Mouse (Mus musculus): ENCODE results near the gene Large1.
"Not testable (repeated sequence)": the region's sequence is repeated elsewhere in the genome, so short reads cannot be mapped to it uniquely, and the experiment has no call there.

Gene Large1

DNA sequence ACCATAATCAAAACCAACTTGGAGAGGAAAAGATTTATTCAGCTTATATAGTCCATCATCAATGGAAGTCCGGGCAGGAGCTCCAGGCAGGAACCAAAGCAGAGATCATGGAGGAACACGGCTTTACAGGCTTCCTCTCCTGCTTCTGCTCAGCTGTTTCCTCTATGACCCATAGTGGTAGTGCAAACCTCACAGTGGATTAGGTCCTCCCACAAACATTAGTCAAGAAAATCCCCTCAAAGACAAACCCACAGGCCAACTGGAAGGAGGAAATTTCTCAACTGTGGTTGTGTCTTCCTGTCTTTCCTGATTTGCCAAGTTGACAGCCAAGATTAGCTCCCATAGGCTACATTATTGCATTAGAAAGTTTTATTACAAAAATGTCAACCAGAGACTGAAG lies 59.7 kb downstream of the Large1 start:
- DNase-seq = no peak

DNA sequence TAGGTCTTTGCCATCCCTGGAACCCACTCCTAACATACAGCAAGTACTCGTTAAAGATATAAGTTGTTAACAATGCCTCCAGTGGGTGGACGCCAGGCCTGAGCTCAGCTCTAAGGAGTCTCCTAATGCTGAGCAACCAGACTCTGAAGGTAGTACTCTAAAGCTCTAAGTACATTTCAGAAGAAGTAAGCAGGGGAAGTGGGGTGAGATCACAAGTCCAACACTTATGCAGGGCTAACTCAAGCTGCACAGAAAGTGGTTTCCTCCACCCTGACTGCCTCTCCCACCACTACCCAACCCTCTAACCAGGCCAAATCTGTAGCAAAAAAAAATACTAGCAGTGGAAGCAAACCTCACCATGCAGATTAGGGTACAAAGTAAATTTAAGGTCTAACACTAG lies 61.7 kb downstream of the Large1 start:
- DNase-seq = no peak

DNA sequence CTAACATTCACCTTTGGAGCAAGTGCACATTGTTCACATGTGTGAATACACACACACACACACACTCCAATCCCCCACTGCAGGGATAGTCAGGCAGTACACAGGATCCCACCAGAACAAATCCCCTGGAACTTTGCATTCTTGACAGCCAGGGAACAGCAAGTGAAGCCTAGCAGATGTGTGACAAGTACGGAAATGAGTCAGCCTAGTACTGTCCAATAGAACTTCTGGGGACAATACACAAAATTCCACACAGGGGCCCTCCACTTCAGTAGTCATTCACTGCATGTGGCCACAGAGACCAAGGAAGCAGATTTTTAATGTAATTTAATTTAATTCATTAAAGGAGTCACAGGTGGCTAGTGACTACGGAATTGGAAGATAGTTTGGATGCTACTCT lies 62.7 kb downstream of the Large1 start:
- DNase-seq = no peak

DNA sequence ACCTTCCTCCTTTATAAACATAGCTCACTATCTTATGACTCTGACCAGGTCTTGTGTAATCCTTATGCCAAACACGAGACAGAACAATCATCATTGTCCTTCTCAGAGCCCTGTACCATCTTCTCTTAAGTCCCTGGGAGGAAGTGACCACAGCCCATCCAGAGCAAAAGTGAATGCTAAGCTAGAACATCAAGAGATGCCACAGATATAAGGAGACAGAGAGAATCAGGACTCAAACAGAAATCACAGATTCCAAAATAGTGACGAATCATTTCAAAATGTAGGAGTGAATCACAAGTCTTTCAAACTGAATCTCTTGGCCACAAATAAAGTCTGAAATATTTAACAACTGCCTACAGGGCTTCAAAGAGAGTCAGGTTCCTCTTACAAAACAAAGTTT lies 63.5 kb downstream of the Large1 start:
- DNase-seq = no peak

DNA sequence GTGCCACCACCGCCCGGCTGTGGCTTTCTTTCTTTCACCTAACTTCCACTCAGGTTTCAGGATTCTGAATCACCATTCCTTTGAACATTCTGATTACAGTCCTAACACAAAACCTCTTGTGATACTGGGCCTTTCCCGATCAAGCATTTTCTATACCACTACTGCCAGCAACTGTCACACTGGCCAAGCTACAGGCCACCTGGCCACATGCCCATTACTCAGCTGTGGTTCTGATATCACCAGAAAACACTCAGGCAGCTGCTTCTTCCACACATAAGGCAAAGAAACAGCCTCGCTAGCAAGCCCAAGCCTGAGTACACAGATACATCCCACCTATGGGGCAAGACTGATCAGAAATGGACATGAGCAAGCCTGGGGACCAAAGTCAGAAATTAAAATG lies 71.3 kb downstream of the Large1 start:
- DNase-seq = peak; percentile 36

DNA sequence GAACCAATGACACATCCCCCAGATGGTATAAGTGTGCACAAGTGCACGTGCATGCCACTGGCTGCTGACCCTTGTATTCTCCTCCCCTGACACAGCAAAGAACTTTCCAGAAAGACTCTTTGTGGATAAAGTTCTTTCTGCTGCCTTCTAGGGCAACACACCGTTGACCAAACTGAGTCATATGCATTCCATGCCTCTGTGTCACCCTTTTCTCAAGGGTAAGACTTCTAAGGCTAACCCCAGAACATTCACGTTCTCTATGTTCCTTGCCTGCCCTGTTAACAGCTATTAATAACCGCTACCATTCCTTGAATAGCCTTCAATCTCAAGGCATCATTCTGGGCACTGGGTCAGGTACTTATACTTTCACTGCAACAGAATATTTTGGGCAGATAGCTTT lies 77.3 kb downstream of the Large1 start:
- DNase-seq = no peak

DNA sequence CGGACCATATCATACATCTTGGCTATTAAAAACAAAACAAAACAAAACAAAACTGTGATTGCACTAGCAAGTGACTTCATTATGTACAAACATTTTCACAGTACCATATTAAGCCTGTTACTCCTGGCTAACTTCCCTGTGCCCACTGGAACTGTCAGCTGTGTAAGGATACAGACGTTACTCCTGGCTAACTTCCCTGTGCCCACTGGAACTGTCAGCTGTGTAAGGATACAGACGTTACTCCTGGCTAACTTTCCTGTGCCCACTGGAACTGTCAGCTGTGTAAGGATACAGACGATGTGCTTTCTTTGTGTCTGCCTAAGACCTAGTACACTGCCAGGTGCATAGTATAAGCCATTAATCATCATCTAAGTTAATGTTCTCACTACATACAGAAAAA lies 77.9 kb downstream of the Large1 start:
- not testable (repeated sequence) for DNase-seq

DNA sequence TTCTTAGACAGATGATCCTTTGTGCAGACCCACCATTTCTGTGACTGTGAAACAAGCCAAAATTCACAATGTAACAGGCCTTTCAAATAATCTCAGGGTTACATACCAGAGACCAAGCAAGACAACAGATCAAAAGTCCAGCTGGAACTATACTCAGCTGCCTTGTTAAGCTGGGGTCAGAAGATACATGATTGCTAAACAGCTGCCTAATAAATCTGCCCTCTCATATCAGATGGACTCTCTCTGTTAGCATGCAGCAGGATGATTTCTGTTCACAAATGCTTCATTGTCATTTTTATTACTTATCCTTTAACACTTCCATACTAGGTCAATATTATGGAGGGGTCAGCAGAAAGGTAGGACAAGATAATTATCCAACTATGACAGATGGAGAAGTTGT lies 80.2 kb downstream of the Large1 start:
- peak; percentile 24 for DNase-seq

DNA sequence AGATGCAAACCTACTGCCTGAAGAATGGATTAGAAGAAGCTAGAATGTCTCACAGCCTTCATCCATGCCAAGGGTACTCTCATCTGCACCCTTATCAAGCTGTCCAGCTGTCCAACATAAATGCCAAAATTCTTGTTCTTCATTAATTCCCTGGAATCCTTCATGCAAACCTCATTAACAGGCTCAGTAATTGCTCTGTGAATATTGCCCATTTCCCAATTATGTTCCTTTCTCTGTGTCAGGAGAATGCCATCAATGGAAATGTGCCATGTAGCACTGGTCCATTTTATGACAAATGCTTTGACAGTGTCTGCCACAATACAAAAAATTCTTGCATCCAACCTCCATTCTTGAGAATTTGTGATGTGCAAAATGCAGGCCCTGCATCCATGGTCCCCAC lies 82.3 kb downstream of the Large1 start:
- no peak for DNase-seq

DNA sequence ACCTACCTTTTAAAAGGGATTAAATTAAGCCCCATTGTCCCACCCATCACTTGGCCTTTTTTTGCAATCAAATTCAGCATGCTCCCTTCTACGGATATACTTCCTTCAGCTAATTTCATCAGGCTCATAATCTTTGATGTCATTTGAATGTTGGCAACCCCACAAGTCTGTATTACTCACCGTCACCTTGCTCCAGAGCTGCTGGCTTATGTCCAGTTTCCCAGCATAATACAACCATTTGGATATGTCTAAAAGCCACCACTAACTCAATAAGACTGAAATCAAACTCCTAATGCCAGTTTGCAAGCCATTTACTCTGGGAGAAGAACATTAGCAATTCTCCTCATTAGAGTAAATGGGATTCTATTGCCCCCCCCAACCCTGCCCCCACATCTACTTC lies 95.4 kb downstream of the Large1 start:
- no peak for DNase-seq

DNA sequence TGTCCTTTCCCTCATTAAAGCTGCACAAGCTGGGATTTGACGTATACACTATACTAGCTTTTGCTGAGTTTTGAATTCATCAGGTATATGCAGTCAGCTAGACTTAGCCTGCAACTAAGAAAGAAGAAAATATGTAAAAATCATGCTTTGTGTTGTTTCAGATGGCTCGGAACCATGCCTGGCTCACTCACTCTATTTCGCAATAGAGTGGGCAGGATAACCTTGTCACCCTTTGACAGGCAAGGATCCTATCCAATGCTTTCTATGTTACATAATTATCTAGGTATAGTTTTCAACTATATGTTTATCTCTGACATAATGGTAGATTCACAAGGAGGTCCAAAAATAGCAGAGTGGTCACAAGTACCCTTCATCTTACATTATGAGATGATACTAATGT lies 109.2 kb downstream of the Large1 start:
- no peak for DNase-seq

DNA sequence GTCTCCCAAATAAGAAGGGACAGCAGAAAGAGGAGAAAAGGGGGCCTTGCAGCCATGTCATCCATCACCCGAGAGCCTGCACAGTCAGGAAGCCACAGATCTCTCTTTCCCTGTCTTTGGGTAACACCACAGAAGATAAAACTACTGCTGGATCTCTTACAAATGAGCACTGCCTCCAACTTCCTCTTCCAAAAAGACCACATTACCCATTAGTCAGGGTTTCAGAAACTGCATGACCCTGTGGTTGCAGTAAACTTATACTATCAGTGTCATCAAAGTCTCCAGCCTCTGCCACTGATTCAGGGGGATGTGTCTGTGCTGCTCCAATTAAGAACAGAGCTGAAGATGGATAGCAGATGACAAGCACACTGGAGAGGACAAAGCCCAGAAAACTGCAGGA lies 111.3 kb downstream of the Large1 start:
- DNase-seq = no peak

DNA sequence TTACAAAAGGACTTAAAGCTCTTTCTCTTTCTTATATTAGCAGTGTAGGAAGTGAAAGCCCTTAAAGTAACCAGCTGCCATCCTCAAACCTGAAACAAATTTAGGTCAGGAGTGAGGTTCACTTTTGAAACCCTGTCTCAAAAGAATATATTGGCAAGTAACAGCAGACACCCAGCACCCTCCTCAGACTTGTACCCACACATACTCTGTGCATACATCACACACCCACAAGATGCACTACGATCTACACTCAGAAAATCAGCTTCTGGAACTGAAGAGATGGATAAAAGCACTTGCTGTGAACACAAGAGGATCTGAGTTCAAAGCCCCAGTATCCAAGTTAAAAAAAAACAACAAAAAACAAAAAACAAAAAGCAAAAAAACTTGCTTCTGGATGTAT lies 119.1 kb downstream of the Large1 start:
- no peak for DNase-seq

DNA sequence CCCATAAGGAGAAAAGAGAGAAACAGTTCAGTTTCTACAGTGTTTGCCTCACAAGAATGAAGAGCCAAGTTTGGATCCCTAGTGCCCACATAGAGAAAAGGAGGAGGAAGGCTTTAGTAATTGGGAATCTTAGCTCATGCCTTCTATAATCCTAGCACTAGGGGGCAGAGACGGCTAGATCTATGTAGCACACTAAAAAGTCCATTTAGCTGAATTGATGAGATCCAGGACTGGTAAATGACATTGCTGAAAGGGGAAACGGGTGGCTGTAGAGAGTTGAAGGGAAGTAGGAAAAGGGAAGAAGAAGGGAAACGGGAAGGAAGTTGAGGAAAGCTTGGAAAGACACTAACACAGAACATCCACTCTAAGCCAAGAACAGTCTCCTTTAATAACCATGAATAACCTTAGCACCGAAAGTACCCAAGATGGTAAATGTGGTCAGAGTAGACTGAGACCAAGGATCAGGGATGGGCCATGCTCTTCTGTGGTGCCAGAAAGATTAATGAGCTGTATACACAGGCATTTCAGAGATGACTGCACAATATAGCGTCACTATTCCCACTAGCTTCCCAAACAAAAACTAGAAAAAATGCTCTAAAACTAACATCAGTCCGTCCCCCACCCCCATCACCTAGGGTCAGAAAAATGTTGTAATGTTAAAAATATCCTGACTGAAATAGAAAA lies 119.8 kb downstream of the Large1 start:
- peak; percentile 68 for DNase-seq

DNA sequence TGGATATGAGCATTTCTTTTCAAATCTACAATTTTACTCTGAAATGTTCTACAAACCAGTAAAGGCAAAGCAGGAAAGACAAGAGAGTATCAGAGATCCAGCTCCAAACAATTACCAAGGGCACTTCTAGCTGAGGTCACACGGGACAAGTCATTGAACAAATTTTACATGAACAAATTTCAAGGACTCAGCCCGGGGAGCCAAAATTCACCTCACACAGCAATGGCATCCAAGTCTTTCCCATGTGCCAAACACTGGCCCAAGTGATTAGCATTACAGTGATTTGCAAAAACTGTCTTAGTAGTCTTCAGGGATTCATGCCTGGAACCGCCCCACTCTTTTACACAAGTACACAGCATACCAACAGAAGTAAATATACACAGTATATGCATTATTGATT lies 126.5 kb downstream of the Large1 start:
- no peak for DNase-seq

DNA sequence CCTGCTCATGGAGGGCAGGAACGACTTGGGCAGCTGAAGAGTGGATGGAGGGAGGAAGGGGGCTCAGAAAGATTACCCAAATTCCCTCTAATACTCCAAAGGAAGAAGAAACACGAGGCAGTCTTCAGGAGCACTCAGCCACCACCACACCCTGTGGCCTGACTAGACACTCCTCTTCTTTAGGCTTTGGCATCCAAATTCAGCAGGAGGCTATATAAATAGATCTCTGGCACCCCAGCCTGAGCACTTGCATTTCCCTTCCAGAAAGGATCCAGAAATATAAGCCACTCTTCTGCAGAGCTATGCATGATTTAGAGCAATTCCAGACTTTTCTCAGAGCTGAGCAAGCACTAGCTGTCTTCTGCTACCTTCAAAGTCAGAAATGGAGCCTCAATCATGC lies 127.7 kb downstream of the Large1 start:
- no peak for DNase-seq

DNA sequence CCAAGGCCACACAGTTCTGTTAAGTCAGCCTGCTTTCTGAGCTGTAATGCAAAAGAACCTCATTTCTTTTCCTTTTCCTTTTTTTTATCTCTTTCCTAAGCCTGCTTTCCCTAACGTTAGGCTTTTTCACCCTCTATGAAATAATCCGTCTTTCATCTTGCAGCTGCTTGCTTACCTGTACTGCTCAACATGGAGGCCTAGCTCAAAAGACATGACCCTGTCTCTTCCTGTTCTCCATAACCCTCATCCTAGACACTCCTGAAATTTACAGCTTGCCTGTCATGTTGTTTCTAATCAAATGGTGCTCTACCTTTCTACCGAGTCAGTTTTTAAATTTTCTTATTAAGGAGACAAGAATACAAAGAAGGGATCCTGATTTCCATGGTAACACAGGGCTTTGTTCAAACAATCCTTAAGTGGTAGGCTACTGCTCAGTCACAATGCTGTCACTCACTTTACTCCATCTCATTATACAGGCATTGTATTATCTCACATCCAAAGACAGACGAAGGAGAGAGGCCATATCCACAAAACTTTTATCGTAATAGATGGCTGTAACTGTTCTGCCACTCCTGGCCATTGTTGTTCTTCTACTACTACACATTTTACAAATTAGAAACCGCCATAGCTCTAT lies 134.0 kb downstream of the Large1 start:
- DNase-seq = no peak

DNA sequence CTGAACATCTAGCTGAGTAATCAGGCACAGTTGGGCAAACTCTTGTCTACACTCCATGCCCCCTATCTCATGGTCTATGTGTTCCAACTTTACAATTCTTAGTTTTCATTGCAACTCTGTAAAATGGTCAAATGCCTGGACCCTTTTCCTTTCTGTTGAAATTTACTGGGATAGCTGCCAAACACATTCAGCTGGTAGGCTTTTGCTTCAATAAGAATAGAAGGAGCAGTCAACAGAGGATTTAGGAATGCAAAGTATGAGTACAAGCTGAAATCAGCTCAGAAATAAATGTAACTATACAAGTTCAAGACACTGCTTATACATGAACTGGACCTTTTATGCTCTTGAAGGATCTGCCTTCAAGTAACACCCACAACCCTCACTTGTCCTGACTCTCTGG lies 146.5 kb downstream of the Large1 start:
- DNase-seq = peak; percentile 10

DNA sequence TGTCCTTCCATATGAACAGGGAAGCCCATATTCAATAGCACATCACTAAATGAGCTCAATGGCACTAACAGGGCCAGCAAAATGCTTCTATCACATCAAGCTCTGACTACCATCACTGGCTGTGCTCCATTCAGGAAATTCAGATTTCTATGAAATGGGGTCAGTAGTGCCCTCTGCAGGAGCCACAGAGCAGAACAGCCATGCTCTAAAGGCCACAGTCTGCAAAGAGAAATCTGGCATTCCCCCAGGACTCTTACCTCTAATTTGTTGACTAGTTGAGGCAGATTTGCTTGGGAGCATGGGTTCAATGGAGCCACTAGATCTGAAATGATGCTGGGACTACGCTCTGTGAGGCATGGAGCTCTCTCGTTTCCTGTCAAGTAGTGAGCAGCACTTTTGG lies 151.5 kb downstream of the Large1 start:
- no peak for DNase-seq

DNA sequence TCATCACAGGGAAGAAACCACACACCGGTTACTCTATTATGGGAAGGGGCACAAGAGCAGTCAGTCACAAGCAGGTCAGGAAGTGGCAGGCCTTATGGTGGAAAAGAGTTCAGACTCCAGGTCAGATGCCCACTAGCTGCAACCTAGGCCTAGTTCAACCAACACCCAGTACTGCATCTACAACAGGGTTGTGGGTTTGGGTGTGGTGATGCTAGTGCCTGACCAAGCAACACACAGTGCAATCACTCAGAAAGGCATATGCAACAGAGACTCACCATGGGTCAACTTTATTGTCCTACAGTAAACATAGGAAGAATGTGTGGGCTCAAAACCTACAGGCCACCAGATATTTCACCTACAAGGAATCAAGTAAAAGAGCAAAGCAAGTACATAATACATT lies 155.6 kb downstream of the Large1 start:
- DNase-seq = no peak

DNA sequence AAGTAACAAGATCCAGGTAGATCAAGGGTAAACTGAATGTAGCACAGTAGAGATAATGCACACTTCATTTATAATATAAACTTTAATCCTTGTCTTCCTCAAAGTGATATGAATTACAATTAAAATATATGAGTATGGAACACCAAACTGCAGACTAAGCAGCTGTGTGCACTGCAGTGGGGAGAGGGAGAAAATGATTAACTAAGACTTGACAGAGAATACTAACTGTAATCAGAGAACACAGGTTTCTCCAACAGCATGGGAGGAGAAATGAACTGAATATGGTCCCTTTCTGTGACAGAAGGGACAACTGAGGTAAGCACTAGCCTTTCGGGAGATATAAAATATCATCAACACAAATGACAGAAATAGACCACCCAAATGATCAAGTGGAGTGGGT lies 164.7 kb downstream of the Large1 start:
- DNase-seq = no peak

DNA sequence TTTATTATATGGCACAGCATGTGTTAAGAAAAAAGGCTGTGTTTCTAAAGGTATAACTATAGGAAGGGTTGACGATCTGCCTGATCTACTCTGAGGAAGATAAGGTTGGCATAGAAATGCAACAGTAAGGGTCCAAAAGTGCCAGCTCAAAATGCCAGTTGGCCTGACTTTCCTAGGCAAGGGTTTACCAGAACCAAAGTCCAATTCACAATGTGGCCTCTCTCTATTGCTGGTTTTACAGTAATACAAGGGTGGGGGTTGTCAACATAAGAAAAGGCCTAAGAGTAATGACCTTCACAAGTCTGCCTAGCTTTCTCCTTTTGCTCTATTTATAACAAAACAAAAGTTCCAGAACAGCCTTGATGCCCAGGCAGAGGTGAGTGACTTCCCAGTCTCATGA lies 166.0 kb downstream of the Large1 start:
- DNase-seq = no peak

DNA sequence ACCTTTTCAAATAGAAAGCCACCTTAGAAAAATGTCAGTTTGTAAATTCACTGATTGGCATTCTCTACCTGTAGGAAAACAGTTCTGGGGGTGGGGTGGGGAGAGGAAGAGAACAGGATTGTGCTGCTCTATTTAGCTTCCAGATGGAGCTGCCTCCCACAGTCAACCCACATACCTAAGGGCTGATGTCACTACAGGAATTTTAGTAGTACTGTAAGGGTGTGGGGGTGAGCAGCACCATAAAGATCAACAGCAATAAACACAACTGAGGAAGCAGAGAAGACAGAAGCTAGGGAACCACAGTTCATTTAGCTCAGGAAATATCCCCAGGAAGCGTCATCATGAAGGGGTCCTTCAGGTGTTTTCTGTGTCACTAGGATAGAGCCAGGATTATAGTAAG lies 174.9 kb downstream of the Large1 start:
- no peak for DNase-seq

DNA sequence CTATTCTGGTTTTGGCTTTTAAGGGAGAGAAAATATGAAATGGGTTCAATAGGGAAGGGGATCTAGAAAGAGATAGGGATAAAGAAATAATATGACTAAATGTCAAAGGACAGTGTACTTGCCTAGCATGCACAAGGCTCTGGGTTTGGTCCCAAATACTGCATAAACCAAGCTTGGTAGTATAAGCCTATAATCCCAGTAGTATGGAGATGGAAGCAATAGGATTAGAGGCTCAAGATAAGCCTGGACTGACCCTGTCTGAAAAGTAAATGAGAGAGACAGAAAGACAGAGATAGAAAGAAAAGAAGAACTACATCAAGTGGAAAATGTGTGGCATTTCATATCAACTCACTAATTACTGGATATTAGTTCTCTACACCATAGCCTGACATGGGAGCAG lies 180.7 kb downstream of the Large1 start:
- no peak for DNase-seq

DNA sequence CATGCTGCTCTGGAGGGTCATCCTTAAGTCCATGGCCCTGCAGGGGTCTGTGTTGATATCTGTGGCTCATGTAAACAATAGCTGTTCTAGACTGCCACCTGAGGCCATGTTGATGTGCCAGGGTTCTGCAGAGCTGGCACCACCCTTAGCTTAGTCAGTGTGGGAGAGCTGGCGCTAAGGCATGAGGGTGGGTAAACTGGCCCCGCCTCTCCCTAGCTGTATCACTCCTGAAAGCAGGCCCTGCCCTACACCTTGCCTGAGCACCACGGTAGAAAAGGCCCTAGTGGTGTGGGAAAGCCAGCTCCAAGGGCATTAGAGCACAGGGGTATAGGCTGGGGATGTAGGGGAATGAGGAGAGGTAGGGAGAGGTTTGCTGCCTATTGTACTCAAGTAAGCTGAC lies 191.3 kb downstream of the Large1 start:
- DNase-seq = peak; percentile 3

All from lung, postnatal 10 days (tissue).